Mouse (Mus musculus) urinary bladder, postnatal 36 days (tissue): Measurements from ENCODE around the gene Megf6.

Experiments used
- DNase-seq, 2 experiments: peaks; one replicate each; pipeline ENCODE4 v3.0.0; 2022; ENCODE audit warnings: low spot score in 2 of 2, mixed read lengths in 1 of 2

Megf6 gene

GRCm38 (mm10) chr4:154211459-154211858 is 40.9 kb downstream of the Megf6 start:
- DNase-seq: no peak

- peak in 1 of 2 experiments; percentile 52 for DNase-seq
Observed at GRCm38 (mm10) chr4:154213586-154213985, 43.1 kb downstream of the Megf6 start.

- no peak for DNase-seq
Observed at GRCm38 (mm10) chr4:154214075-154214474, 43.5 kb downstream of the Megf6 start.

GRCm38 (mm10) chr4:154217711-154218350 is 47.3 kb downstream of the Megf6 start:
- DNase-seq: no peak

GRCm38 (mm10) chr4:154222773-154223172 is 52.2 kb downstream of the Megf6 start:
- no peak for DNase-seq

GRCm38 (mm10) chr4:154224267-154224969 is 53.9 kb downstream of the Megf6 start:
- no peak for DNase-seq

GRCm38 (mm10) chr4:154224970-154225309 is 54.4 kb downstream of the Megf6 start:
- DNase-seq: no peak

- DNase-seq: no peak
Observed at GRCm38 (mm10) chr4:154226678-154227077, 56.1 kb downstream of the Megf6 start.

- DNase-seq: no peak
Observed at GRCm38 (mm10) chr4:154228336-154228735, 57.8 kb downstream of the Megf6 start.

- no peak for DNase-seq
Observed at GRCm38 (mm10) chr4:154229569-154229968, 59.0 kb downstream of the Megf6 start.

- no peak for DNase-seq
Observed at GRCm38 (mm10) chr4:154231380-154231779, 60.9 kb downstream of the Megf6 start.

GRCm38 (mm10) chr4:154232295-154232694 is 61.8 kb downstream of the Megf6 start:
- DNase-seq: no peak

- DNase-seq: no peak
Observed at GRCm38 (mm10) chr4:154236001-154236400, 65.5 kb downstream of the Megf6 start.

GRCm38 (mm10) chr4:154236893-154237292 is 66.4 kb downstream of the Megf6 start:
- no peak for DNase-seq

- no peak for DNase-seq
Observed at GRCm38 (mm10) chr4:154237306-154237705, 66.8 kb downstream of the Megf6 start.

- DNase-seq: no peak
Observed at GRCm38 (mm10) chr4:154239199-154239598, 68.7 kb downstream of the Megf6 start.

- no peak for DNase-seq
Observed at GRCm38 (mm10) chr4:154240608-154241007, 70.1 kb downstream of the Megf6 start.

- DNase-seq: peak in 1 of 2 experiments; percentile 58
Observed at GRCm38 (mm10) chr4:154245342-154245741, 74.8 kb downstream of the Megf6 start.

GRCm38 (mm10) chr4:154246115-154247040 is 75.8 kb downstream of the Megf6 start:
- peak; percentile 75 to 87 for DNase-seq

- no peak for DNase-seq
Observed at GRCm38 (mm10) chr4:154247207-154248091, 76.9 kb downstream of the Megf6 start.

- no peak for DNase-seq
Observed at GRCm38 (mm10) chr4:154248092-154248805, 77.7 kb downstream of the Megf6 start.
